Mouse (Mus musculus) small intestine, adult 2 months (tissue): ENCODE data around the gene Serpinf2. TPM values are rescaled to one million over a fixed set of nuclear protein-coding genes. Genes with fewer than 3 reads are reported as not detected.
"Not testable (repeated sequence)": the region's sequence is repeated elsewhere in the genome, so short reads cannot be mapped to it uniquely, and the experiment has no call there.

ENCODE experiments used
- H3K27ac ChIP-seq: fragments of 200-500 bp; 2 replicates; pipeline ENCODE4 v1.5.1; 2012; ENCODE audit warnings: low read depth, low read length, control low read depth, inconsistent platforms; ENCODE audit not compliant: insufficient read depth
- H3K27me3 ChIP-seq: fragments of 200-500 bp; 2 replicates; pipeline ENCODE4 v1.6.1; 2012; ENCODE audit warnings: mild to moderate bottlenecking, moderate library complexity, low read length, inconsistent platforms; ENCODE audit not compliant: control insufficient read depth, insufficient read depth
- H3K36me3 ChIP-seq: fragments of 200-500 bp; 2 replicates; pipeline ENCODE4 v1.6.1; 2012; ENCODE audit warnings: mild to moderate bottlenecking, low read length, control low read depth, inconsistent platforms; ENCODE audit not compliant: control insufficient read depth, insufficient read depth
- H3K4me1 ChIP-seq: fragments of 200-500 bp; 2 replicates; pipeline ENCODE4 v1.6.1; 2012; ENCODE audit warnings: low read length, inconsistent platforms, mixed read lengths; ENCODE audit not compliant: control insufficient read depth, insufficient read depth, insufficient read length
- H3K4me3 ChIP-seq: fragments of 200-500 bp; 2 replicates; pipeline ENCODE4 v1.5.1; 2012; ENCODE audit warnings: low read depth, mild to moderate bottlenecking, control low read depth, inconsistent platforms, low read length, moderate library complexity
- CTCF ChIP-seq: fragments of 200-500 bp; IDR thresholded peaks from 2 replicates; pipeline ENCODE4 v1.5.1; 2012; ENCODE audit warnings: low read depth, mild to moderate bottlenecking, control low read depth, inconsistent platforms, low read length, moderate library complexity, mixed read lengths; ENCODE audit not compliant: insufficient replicate concordance, insufficient read length; ENCODE audit errors: extremely low read depth
- POLR2A ChIP-seq: fragments of 200-500 bp; IDR thresholded peaks from 2 replicates; pipeline ENCODE4 v1.6.1; 2012; ENCODE audit warnings: low read depth, mild to moderate bottlenecking, control low read depth, inconsistent platforms, low read length, moderate library complexity
- WGBS: fragments of 180-500 bp; shearing (Covaris S2); methylation state at CpG from one replicate; pipeline ENCODE4 v1.1.7; 2018; 5-methylcytosine and 5-hydroxymethylcytosine counted together
- polyA plus RNA-seq: library from polyadenylated mRNA; depleted of rRNA; stranded (reverse); fragments of >200 nt; gene quantifications from 2 replicates; pipeline ENCODE4 v1.2.3, GENCODE M21; 2012

Serpinf2 gene
- polyA plus RNA-seq, 1 experiment, result 4.3 TPM

DNA sequence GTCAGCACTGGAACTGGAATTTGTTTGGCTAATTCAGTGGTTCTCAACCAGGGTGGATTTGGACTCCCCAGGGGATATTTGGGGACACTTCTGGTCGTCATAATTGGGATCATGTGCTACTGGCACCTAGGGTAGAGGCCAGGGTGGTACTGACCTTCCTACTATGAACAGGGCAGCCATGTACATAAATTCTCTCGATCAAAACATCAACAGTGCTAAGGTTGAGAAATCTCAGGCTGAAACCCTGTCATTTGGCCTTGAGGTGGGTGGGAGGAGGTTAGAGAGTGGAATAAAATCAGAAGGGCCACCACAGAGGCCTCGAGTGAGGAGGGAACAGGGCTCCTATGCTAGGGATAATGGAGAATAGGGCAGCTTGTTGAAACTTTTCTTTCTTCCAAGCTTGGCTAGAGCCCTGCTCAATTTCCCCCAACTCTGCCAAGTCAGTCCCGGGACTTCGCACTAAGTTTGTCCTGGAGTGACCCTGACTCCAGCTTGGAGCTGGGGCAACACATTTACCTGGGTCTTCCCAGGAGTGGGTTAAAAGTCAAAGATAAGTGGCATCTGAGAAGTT lies 19.8 kb upstream of the Serpinf2 start:
- H3K4me3 ChIP-seq, result no peak overlapping the region
- H3K27ac ChIP-seq, result peak overlapping the region; percentile 100
- TF ChIP-seq POLR2A (no peak), CTCF (no peak)
- H3K4me1 ChIP-seq, result peaks cover 24% of the 10 kb centered on the region
- H3K36me3 ChIP-seq, result peaks cover 6% of the 10 kb centered on the region
- 53% methylated on average over 5 of the region's 5 CpGs for WGBS
- H3K27me3 ChIP-seq, result no peaks in the 10 kb centered on the region

GRCm38 (mm10) chr11:75458628-75459041 lies 19.2 kb upstream of the Serpinf2 start:
- Histone ChIP-seq H3K4me3 (no peak overlapping the region), H3K36me3 (peaks cover 4% of the 10 kb centered on the region), H3K4me1 (peaks cover 28% of the 10 kb centered on the region), H3K27ac (peak overlapping the region; percentile 100), H3K27me3 (no peaks in the 10 kb centered on the region)
- TF ChIP-seq CTCF (no peak), POLR2A (no peak)
- WGBS, result 74% methylated on average over 8 of the region's 8 CpGs

DNA sequence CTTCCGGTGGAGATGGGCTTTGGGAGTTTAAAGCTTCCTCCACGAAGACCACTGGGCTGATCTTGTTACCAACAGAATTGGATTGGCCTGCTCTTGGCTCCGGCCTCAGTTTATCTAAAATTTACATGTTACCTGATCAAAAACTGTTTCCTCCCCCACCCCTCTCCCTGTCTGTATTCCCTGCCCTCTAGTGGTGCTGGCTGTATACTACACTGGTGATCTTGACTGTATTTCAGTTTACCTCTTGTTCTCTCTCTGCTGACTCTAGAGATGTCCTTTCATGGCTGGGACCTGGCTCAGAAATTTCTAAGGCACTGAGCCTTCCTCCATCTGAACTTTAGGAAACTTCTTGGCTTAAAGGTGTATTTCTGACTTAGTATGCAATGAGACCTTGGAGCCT lies 18.8 kb upstream of the Serpinf2 start:
- Histone ChIP-seq H3K4me1 (peaks cover 33% of the 10 kb centered on the region), H3K36me3 (no peaks in the 10 kb centered on the region), H3K4me3 (no peak overlapping the region), H3K27ac (no peak overlapping the region), H3K27me3 (no peaks in the 10 kb centered on the region)
- TF ChIP-seq POLR2A, result no peak
- peak; percentile 51; the same call in 1 of the 2 replicates for TF ChIP-seq CTCF
- WGBS, result 20% methylated on average over 3 of the region's 3 CpGs

- Histone ChIP-seq H3K36me3 (peaks cover 5% of the 10 kb centered on the region; the same call in 1 of the 2 replicates), H3K27me3 (no peaks in the 10 kb centered on the region), H3K4me1 (peaks cover 31% of the 10 kb centered on the region), H3K27ac (peak overlapping the region; percentile 24; the same call in 1 of the 2 replicates), H3K4me3 (no peak overlapping the region)
- WGBS, result 70% methylated on average over 7 of the region's 7 CpGs
- TF ChIP-seq CTCF (no peak), POLR2A (no peak)
Measured at GRCm38 (mm10) chr11:75456440-75456871, 17.1 kb upstream of the Serpinf2 start.

DNA sequence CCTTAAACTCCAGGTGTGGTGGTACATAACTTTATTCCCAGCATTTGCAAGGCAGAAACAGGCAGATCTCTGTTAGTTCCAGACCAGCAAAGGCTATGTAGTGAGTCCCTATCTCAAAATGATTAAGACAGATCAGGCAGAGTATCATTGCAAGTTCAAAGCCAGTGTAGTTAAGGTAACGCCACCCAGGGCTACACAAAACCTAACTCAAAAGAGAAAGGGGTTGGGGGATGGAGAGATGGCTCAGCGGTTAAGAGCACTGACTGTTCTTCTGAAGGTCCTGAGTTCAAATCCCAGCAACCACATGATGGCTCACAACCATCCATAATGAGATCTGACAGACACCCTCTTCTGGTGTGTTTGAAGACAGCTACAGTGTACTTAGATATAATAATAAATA lies 16.6 kb upstream of the Serpinf2 start:
- not testable (repeated sequence) for H3K27me3 ChIP-seq, H3K36me3 ChIP-seq, H3K4me3 ChIP-seq, H3K27ac ChIP-seq
- peaks cover 31% of the 10 kb centered on the region for H3K4me1 ChIP-seq
- 96% methylated on average over 2 of the region's 2 CpGs for WGBS

- Histone ChIP-seq H3K36me3 (peaks cover 8% of the 10 kb centered on the region; the same call in 1 of the 2 replicates), H3K4me3 (peak overlapping the region; percentile 75), H3K27me3 (no peaks in the 10 kb centered on the region), H3K27ac (peak overlapping the region; percentile 73), H3K4me1 (peaks cover 30% of the 10 kb centered on the region)
- WGBS, result 55% methylated on average over 10 of the region's 10 CpGs
- no peak for TF ChIP-seq POLR2A
- TF ChIP-seq CTCF, result no peak
Measured at GRCm38 (mm10) chr11:75455041-75455736, 15.8 kb upstream of the Serpinf2 start.
